Mouse (Mus musculus) midbrain, embryonic 10.5 days (tissue): ENCODE data around the gene Zfp965. TPM values are rescaled to one million over a fixed set of nuclear protein-coding genes. Genes with fewer than 3 reads are reported as not detected.
"Not testable (repeated sequence)": the region's sequence is repeated elsewhere in the genome, so short reads cannot be mapped to it uniquely, and the experiment has no call there.

Experiments
- DNase-seq: peaks from one replicate; pipeline ENCODE4 v3.0.0-alpha.2; 2017; ENCODE audit warnings: low spot score
- H3K27ac ChIP-seq: fragments of 300-500 bp; sonication (generic); replicated peaks from 2 replicates; pipeline ENCODE4 v1.5.1; 2016; ENCODE audit warnings: mild to moderate bottlenecking
- H3K27me3 ChIP-seq: fragments of 300-500 bp; sonication (generic); 2 replicates; pipeline ENCODE4 v1.6.1; 2016; ENCODE audit warnings: low read depth, mild to moderate bottlenecking; ENCODE audit not compliant: poor library complexity, severe bottlenecking
- H3K36me3 ChIP-seq: fragments of 300-500 bp; sonication (generic); 2 replicates; pipeline ENCODE4 v1.6.1; 2016; ENCODE audit warnings: mild to moderate bottlenecking, moderate library complexity
- H3K4me1 ChIP-seq: fragments of 300-500 bp; sonication (generic); 2 replicates; pipeline ENCODE4 v1.6.1; 2016
- H3K4me3 ChIP-seq: fragments of 300-500 bp; sonication (generic); 2 replicates; pipeline ENCODE4 v1.5.1; 2016; ENCODE audit warnings: mild to moderate bottlenecking, moderate library complexity
- H3K9me3 ChIP-seq: fragments of 300-500 bp; sonication (generic); replicated peaks from 2 replicates; pipeline ENCODE4 v1.6.1; 2016; ENCODE audit warnings: mild to moderate bottlenecking
- WGBS: fragments of 180-500 bp; shearing (Covaris S2); methylation state at CpG from one replicate; pipeline ENCODE4 v1.1.7; 2016; 5-methylcytosine and 5-hydroxymethylcytosine counted together
- polyA plus RNA-seq: library from polyadenylated mRNA; unstranded; fragments of >200 nt; fragmentation: Nextera tagmentation; extraction: Ambion mirVana; gene quantifications from 2 replicates; pipeline ENCODE4 v1.2.1, GENCODE M21; 2016

Gene Zfp965
- 1.1 and 6.1 TPM in 2 replicates for polyA plus RNA-seq

- no CpG with 5 or more reads among the region's 6 CpGs for WGBS
- not testable (repeated sequence) for H3K27ac ChIP-seq, H3K27me3 ChIP-seq, DNase-seq, H3K4me3 ChIP-seq, H3K36me3 ChIP-seq, H3K4me1 ChIP-seq, H3K9me3 ChIP-seq
Measured at GRCm38 (mm10) chr2:175469685-175470084, at the start of gene Zfp965. TSS of gene Zfp965 (plus strand) at chr2:175469985.

DNA sequence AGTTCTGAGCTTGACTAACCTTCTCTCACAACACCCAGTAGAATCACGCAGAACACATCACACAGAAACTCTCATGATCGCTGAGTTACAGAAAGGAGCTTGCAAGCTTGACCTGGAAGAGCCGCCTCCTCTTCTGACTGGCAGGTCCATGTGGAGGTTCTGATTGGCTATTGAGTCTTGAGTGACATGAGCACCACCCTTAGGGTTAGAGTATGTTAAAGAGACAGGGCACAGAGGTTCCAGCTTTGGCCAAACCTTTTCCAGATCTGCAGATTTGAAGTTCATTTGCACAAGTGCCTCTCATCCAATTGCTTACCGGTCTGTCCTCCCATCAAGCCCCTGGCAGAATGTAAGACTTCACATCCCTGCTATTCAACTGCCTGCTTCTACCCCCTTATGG lies 34.1 kb upstream of the Zfp965 start, which contains the start of gene Gm4724:
TSS of gene Gm4724 (minus strand) at position 101 of the 400 bp plus-strand sequence.
- H3K4me3 ChIP-seq, DNase-seq, H3K36me3 ChIP-seq, H3K27ac ChIP-seq, H3K4me1 ChIP-seq, H3K27me3 ChIP-seq, H3K9me3 ChIP-seq: not testable (repeated sequence)
- no CpG with 5 or more reads among the region's 4 CpGs for WGBS

Other genes starting within 250 kb of the Zfp965 start
- gene Gm14440, start 194.9 kb upstream of the Zfp965 start, polyA plus RNA-seq = 3.9 and 4.7 TPM in 2 replicates
- 19.3 and 20.4 TPM in 2 replicates for gene Gm4631, start 131.8 kb upstream of the Zfp965 start, polyA plus RNA-seq
- gene Zfp968, start 97.5 kb upstream of the Zfp965 start, polyA plus RNA-seq = 4.6 and 5.3 TPM in 2 replicates
- 25.7 and 26.0 TPM in 2 replicates for gene Gm4724, start 34.2 kb upstream of the Zfp965 start, polyA plus RNA-seq
- not detected in 2 replicates for gene Gm11007, start 174.0 kb downstream of the Zfp965 start, polyA plus RNA-seq
- gene Zfp969, start 233.7 kb downstream of the Zfp965 start, polyA plus RNA-seq = 7.1 and 14.5 TPM in 2 replicates